Mouse (Mus musculus) stomach, adult 2 months (tissue): ENCODE data around the gene Nrbf2. TPM values are rescaled to one million over a fixed set of nuclear protein-coding genes. Genes with fewer than 3 reads are reported as not detected.

Source experiments
- polyA plus RNA-seq: library from polyadenylated mRNA; depleted of rRNA; stranded (reverse); fragments of >200 nt; gene quantifications from 2 replicates; pipeline ENCODE4 v1.2.3, GENCODE M21; 2012; rRNA removed

Gene Nrbf2
- polyA plus RNA-seq: 6.1 and 8.6 TPM in 2 replicates

GRCm38 (mm10) chr10:67285176-67285814, at the start of gene Nrbf2:
Nrbf2 (minus strand) TSS chr10:67285305.

Other genes with a start within 250 kb of the Nrbf2 start
- gene Jmjd1c, start 189.2 kb downstream of the Nrbf2 start, polyA plus RNA-seq: 4.4 and 6.0 TPM in 2 replicates
- gene Reep3, start 188.4 kb downstream of the Nrbf2 start, polyA plus RNA-seq: 3.0 and 4.8 TPM in 2 replicates